Mouse (Mus musculus): ENCODE data around the gene Mturn. TPM values are rescaled to one million over a fixed set of nuclear protein-coding genes. Genes with fewer than 3 reads are reported as not detected.

Mturn gene
- total and polyA plus RNA-seq, 2 experiments from 2014 or later = 93.2 to 163 TPM

DNA sequence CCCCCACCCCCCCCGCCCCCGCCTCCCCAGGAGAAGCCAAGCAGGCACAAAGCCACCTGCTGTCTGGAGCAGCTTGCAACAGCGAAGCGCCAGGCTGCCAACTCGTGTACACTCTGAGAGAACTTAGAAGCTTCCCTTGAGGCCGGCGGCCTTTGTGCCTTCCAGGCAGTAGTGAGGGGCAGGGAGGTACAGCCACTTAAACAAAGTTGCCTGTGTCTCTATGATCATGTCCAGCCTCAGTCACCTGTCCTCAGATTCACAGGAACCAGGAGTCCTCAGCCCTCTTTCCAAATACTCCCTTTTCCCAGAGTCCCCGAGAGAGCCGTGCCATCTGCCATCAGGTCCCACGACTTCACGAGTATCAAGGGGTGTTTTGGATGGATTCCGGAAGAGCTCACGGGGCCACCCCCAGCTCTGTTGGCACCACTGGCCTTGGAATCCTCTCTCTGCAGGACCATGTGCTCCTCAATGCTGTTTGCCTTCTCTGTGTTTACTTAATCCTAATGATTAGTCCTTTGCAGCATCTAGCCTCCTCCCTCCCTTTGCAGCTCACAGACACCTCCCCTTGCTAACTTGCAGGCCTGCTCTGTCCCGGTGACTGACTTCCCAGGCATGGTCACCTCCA lies 38.4 kb downstream of the Mturn start:
- no peaks in the 10 kb centered on the region for H3K4me1 ChIP-seq (ENCODE audit: insufficient read depth, low read length)
- no peaks in the 10 kb centered on the region for H3K27me3 ChIP-seq (ENCODE audit: insufficient read depth, low read length)
- no peaks in the 10 kb centered on the region for H3K9me3 ChIP-seq (ENCODE audit: low read length)
- H3K36me3 ChIP-seq (ENCODE audit: insufficient read depth, low read length) = no peaks in the 10 kb centered on the region
- H3K27ac ChIP-seq (ENCODE audit: low read depth, low read length) = no peak overlapping the region
- no peak overlapping the region for H3K4me3 ChIP-seq (ENCODE audit: low read depth, low read length)
- H3K4me2 ChIP-seq (ENCODE audit: low read depth, low read length, poor library complexity, severe bottlenecking) = no peak overlapping the region
- DNase-seq (ENCODE audit: low spot score) (peak; percentile 72), ATAC-seq (ENCODE audit: low FRiP score) (no peak)
- 43% methylated on average over 9 of the region's 14 CpGs for WGBS
- H3K9ac ChIP-seq (replicated peaks; ENCODE audit: low read length, poor library complexity, severe bottlenecking) = no peak overlapping the region
- TF ChIP-seq CTCF (IDR thresholded peaks at IDR 0.05) = no peak

DNA sequence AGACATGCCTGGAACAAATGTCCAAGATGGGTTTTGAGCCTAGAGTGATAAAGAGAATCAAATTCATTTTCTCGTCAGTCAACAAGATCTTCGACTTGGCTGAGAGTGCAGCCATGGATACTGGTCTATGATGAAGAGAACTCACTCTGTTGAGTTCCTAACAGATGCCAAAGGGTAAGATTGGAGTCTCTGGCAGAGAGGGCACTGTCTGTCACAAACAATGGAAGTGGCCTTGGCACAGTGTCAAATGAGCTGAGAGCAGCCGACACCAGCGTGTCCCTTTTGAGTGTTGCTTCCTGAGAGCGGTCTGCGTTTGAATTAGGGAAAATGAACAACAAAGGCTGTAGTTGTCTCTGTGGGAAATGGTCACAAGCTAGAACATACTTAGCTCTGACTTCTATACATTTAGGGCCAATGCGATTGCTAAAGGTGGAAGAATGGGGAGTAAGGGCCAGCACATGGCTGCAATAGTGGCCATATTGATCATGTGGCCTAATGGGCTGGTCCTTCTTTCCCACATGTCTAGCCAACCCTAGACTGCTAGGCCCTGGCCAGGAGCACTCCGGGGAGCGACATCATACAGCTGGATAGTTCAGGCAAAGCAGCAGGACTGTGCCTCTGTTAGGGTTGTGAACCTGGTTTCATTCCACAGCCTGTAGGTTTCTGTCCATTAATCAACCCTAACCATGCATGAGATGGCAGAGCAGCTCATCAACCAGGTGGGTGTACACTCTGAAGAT lies 39.3 kb downstream of the Mturn start:
- 72% methylated on average over 9 of the region's 9 CpGs for WGBS
- no peaks in the 10 kb centered on the region for H3K4me1 ChIP-seq (ENCODE audit: insufficient read depth, low read length)
- no peak for ATAC-seq (ENCODE audit: low FRiP score)
- no peak for TF ChIP-seq CTCF (IDR thresholded peaks at IDR 0.05)
- no peaks in the 10 kb centered on the region for H3K27me3 ChIP-seq (ENCODE audit: insufficient read depth, low read length)
- H3K27ac ChIP-seq (ENCODE audit: low read depth, low read length) = no peak overlapping the region
- peak; percentile 83 for DNase-seq (ENCODE audit: low spot score)
- H3K9ac ChIP-seq (replicated peaks; ENCODE audit: low read length, poor library complexity, severe bottlenecking) = no peak overlapping the region
- H3K4me3 ChIP-seq (ENCODE audit: low read depth, low read length) = no peak overlapping the region
- H3K9me3 ChIP-seq (ENCODE audit: low read length) = no peaks in the 10 kb centered on the region
- H3K36me3 ChIP-seq (ENCODE audit: insufficient read depth, low read length) = no peaks in the 10 kb centered on the region
- no peak overlapping the region for H3K4me2 ChIP-seq (ENCODE audit: low read depth, low read length, poor library complexity, severe bottlenecking)

DNA sequence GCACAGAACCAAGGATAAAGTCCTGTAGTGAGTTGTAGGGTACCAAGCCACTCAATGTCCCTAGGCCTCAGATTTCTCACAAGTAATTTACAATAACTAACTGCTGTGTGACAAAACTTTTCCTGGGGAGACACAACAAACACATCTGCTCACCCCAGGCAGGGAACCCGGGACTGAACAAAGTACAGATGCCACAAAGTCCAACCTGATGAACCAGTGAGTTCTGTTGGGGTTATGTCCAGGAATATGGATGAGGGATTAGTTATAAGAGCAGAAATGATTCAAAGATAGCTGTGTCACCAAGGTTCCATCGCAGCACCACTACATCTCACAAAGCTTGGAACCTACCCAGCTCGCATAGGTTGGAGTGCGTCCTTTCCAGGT lies 39.8 kb downstream of the Mturn start:
- Histone ChIP-seq H3K27ac (ENCODE audit: low read depth, low read length) (no peak overlapping the region), H3K4me2 (ENCODE audit: low read depth, low read length, poor library complexity, severe bottlenecking) (no peak overlapping the region), H3K4me3 (ENCODE audit: low read depth, low read length) (no peak overlapping the region), H3K27me3 (ENCODE audit: insufficient read depth, low read length) (no peaks in the 10 kb centered on the region), H3K9ac (replicated peaks; ENCODE audit: low read length, poor library complexity, severe bottlenecking) (no peak overlapping the region), H3K36me3 (ENCODE audit: insufficient read depth, low read length) (no peaks in the 10 kb centered on the region), H3K9me3 (ENCODE audit: low read length) (no peaks in the 10 kb centered on the region), H3K4me1 (ENCODE audit: insufficient read depth, low read length) (no peaks in the 10 kb centered on the region)
- 91% methylated on average over 4 of the region's 4 CpGs for WGBS
- no peak for TF ChIP-seq CTCF (IDR thresholded peaks at IDR 0.05)
- ATAC-seq (ENCODE audit: low FRiP score) (no peak), DNase-seq (ENCODE audit: low spot score) (no peak)

DNA sequence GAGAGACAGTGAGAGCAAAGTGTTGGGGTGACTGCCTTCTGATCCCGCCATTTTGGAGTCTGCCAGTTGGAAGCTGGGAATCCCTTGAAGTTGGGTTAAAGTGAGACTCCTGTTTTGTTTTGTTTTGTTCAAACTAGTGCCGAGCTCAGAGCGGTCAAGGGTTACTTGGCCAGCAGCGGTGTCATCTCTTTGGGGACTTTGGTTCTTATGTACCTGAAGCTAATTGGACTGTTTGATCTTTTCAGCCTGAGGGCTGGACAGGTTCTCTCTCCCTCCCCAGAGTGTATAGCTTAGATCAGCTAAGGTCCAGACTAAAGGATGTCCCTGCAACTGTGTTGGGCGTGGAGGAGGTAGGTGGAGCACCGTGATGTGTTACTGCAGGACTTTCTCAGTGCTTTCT lies 44.9 kb downstream of the Mturn start:
- ATAC-seq (ENCODE audit: low FRiP score) = no peak
- DNase-seq (ENCODE audit: low spot score) = no peak
- WGBS = 87% methylated on average over 6 of the region's 6 CpGs
- no peaks in the 10 kb centered on the region for H3K27me3 ChIP-seq (ENCODE audit: insufficient read depth, low read length)
- no peak overlapping the region for H3K4me2 ChIP-seq (ENCODE audit: low read depth, low read length, poor library complexity, severe bottlenecking)
- H3K4me3 ChIP-seq (ENCODE audit: low read depth, low read length) = no peak overlapping the region
- H3K4me1 ChIP-seq (ENCODE audit: insufficient read depth, low read length) = no peaks in the 10 kb centered on the region
- no peak overlapping the region for H3K9ac ChIP-seq (replicated peaks; ENCODE audit: low read length, poor library complexity, severe bottlenecking)
- no peak overlapping the region for H3K27ac ChIP-seq (ENCODE audit: low read depth, low read length)
- TF ChIP-seq CTCF (IDR thresholded peaks at IDR 0.05) = no peak
- H3K9me3 ChIP-seq (ENCODE audit: low read length) = no peaks in the 10 kb centered on the region
- no peaks in the 10 kb centered on the region for H3K36me3 ChIP-seq (ENCODE audit: insufficient read depth, low read length)

DNA sequence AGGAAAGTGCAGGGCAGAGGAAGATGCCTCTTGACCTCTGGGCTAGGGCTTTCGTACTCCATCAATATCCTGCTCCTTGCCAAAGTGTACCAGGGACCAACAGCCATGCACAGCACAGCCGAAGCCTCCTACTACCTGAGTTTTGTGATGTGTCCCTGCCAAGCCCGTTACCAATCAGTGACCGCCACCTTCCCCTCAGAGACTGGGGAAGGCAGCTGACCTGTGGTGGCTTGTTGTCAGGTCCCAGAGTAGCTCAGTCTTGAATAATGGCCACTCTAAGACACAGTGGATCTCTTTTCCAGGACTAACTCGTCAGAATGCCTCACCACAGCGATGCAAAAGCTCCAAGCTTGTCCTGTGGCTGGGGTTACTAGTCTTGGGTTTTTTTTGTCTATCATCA lies 45.4 kb downstream of the Mturn start:
- 86% methylated on average over 6 of the region's 6 CpGs for WGBS
- H3K27me3 ChIP-seq (ENCODE audit: insufficient read depth, low read length) = no peaks in the 10 kb centered on the region
- no peak overlapping the region for H3K27ac ChIP-seq (ENCODE audit: low read depth, low read length)
- no peak overlapping the region for H3K4me2 ChIP-seq (ENCODE audit: low read depth, low read length, poor library complexity, severe bottlenecking)
- no peaks in the 10 kb centered on the region for H3K9me3 ChIP-seq (ENCODE audit: low read length)
- TF ChIP-seq CTCF (IDR thresholded peaks at IDR 0.05) = no peak
- no peak overlapping the region for H3K9ac ChIP-seq (replicated peaks; ENCODE audit: low read length, poor library complexity, severe bottlenecking)
- no peak overlapping the region for H3K4me3 ChIP-seq (ENCODE audit: low read depth, low read length)
- no peaks in the 10 kb centered on the region for H3K4me1 ChIP-seq (ENCODE audit: insufficient read depth, low read length)
- no peak for ATAC-seq (ENCODE audit: low FRiP score)
- no peak for DNase-seq (ENCODE audit: low spot score)
- H3K36me3 ChIP-seq (ENCODE audit: insufficient read depth, low read length) = no peaks in the 10 kb centered on the region

DNA sequence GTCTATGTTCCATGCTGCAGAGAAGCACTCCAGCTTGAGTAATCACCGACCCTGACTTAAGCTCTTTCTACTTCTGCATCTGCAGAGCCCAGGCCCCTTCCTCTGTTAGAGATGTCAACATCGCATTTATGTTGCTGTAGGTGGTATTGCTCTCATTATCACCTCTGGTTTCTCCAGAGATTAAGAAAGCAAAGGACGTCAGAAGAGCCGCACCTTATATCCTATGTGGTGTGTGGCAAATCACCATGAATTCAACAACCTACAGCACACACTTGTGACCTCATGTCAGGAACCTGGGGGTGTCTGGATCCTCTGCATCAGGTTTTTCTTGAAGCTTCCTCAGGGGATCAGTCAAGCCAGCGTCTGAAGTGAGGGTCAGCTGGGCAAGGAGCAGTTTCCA lies 46.0 kb downstream of the Mturn start:
- H3K9me3 ChIP-seq (ENCODE audit: low read length) = no peaks in the 10 kb centered on the region
- H3K4me1 ChIP-seq (ENCODE audit: insufficient read depth, low read length) = no peaks in the 10 kb centered on the region
- 89% methylated on average over 5 of the region's 5 CpGs for WGBS
- no peak for ATAC-seq (ENCODE audit: low FRiP score)
- no peak overlapping the region for H3K9ac ChIP-seq (replicated peaks; ENCODE audit: low read length, poor library complexity, severe bottlenecking)
- no peaks in the 10 kb centered on the region for H3K36me3 ChIP-seq (ENCODE audit: insufficient read depth, low read length)
- no peak overlapping the region for H3K4me3 ChIP-seq (ENCODE audit: low read depth, low read length)
- no peaks in the 10 kb centered on the region for H3K27me3 ChIP-seq (ENCODE audit: insufficient read depth, low read length)
- no peak for DNase-seq (ENCODE audit: low spot score)
- no peak for TF ChIP-seq CTCF (IDR thresholded peaks at IDR 0.05)
- no peak overlapping the region for H3K4me2 ChIP-seq (ENCODE audit: low read depth, low read length, poor library complexity, severe bottlenecking)
- no peak overlapping the region for H3K27ac ChIP-seq (ENCODE audit: low read depth, low read length)
